Mouse (Mus musculus) embryo, embryonic 9.5 days (tissue): Measurements from ENCODE around the gene Slc9c1.
A peak's percentile ranks its signal among the peaks of the same experiment; 100 is the strongest.

Source experiments
- DNase-seq: peaks from one replicate; pipeline ENCODE4 v3.0.0-alpha.2; 2017; ENCODE audit errors: extremely low spot score

The Slc9c1 gene

GRCm38 (mm10) chr16:45625342-45625741 is 90.2 kb downstream of the Slc9c1 start:
- DNase-seq, result no peak

DNA sequence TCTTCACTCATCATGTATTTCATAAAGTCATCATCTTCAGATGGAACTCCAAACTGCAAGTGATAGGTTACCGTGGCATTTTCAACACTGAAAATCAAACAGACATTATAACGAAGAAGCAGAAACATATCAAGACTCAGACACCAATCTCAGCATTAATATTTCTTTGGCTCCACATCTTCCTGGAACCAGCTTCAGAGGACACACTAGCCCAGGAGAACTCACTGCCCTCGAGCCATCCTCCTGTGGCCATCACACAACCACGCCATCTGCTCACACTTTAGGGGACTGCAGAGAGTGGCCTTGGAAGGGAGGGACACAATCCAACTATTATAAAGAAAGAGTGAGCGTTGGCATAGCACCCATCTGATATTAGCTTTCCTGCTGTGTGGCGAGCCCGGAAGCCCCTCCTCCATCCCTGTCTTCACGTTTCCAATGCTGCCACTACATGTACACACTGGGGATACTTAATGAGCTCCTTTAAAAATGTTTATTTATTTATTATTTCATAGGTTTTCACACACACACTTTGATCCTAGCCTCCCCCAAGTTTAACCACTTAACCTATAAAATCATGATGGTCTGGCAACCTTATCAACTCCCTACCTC is 94.5 kb downstream of the Slc9c1 start:
- no peak for DNase-seq

GRCm38 (mm10) chr16:45630347-45630960 is 95.3 kb downstream of the Slc9c1 start:
- DNase-seq, result peak; percentile 52

DNA sequence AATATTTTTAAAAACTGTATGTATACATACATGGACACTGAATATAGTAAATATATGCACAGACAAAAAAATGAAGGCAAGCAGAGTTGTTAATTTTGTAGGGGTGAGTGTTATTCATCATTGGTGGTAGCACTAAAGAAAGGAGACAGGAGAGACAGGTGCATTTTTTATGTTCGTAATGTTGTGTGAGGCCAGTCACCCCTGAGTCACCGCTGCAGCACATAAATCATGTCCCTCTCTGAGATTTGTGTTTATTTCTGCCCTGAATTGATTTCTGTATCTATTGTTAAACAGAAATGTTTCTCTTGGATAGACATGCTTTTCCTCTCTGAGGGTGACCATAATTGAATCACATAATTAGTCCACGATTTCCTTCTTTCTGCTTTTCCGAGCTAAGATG is 97.3 kb downstream of the Slc9c1 start:
- DNase-seq, result no peak

- no peak for DNase-seq
These were observed 100.7 kb downstream of the Slc9c1 start for GRCm38 (mm10) chr16:45635826-45636225.

- DNase-seq, result no peak
These were observed 105.1 kb downstream of the Slc9c1 start for GRCm38 (mm10) chr16:45640070-45640762.

- DNase-seq, result no peak
These were observed 106.2 kb downstream of the Slc9c1 start for GRCm38 (mm10) chr16:45641301-45641700.

DNA sequence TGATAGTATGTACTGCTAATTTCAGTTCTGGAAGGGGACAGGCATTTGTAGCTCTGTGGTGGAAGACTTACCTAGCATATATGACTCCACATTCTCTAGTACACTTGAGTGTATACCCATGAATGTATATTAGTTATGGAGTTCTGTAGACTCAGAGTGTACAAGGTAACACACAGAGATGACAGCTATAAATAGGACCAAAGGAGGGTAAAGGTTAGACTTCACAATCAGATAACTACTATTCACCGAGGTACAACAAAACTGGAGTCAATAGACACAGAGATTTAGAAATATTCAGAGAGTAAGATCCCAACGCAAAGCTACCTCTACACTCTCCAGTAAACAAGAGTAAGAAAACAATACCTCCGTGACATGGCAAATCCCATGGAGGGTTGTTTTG is 108.8 kb downstream of the Slc9c1 start:
- no peak for DNase-seq

- DNase-seq, result no peak
These were observed 109.3 kb downstream of the Slc9c1 start for GRCm38 (mm10) chr16:45644380-45644779.

DNA sequence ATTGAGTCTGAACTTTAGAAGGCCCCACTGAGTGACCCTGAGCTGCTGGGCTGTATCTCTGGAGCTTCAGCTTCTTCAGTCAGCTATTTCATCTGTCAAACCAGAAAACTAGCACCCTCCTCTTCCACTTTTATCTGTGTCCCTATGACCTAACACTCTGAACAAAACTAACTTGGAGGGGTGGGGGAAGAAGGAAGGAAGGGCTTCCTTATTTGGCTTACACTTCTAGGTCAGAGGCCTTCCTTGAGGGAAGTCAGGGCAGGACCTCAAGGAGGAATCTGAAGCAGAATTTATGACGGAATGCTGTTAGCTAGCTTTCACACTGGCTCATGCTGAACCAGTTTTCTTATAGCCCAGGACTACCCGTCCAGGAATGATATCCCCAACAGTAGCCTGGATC is 116.4 kb downstream of the Slc9c1 start:
- DNase-seq, result no peak

- DNase-seq, result no peak
These were observed 118.2 kb downstream of the Slc9c1 start for GRCm38 (mm10) chr16:45653009-45653933.

DNA sequence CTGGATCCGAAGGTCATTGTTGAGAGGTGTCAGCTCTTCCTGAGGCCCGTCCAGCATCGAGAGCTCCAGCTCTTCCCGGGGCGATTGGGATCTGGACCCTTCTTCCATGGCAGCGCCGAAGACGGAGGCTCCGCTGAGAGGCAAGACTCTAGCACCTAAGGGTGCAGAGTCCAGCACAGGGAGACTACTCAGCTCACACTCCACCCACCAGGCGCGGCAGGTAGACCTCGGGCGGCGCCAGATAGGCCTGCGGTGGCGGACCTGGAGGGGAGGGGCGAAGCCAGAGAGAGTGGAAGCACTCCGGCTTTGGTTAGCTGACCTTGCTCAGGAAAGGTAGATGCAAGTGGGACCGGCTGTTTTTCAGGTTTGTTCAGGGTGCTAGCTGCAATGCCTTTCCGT is 118.8 kb downstream of the Slc9c1 start, which contains the start of gene BC016579:
Gene BC016579, minus strand, starts transcription at position 135 of the 399 bp plus-strand sequence.
- DNase-seq, result peak; percentile 7

DNA sequence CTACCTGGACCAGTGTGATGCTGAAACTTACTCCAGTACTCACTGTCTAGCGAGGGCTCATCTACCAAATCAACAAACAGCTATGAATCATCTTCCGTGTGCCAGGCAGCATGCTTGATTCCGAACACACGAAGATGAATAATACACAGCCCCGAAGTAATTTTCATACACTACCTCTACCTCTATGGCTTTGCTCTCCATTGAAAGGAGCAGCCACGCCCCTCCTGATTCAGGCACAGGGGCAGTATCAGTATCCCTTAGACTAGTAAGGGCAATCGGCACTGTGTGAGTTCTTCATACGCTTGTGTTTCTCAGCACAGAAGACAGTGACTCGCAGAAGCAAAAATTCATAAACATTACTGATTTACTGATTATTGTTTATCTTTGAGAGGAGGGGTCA is 119.4 kb downstream of the Slc9c1 start:
- DNase-seq, result no peak
